Mouse (Mus musculus): ENCODE measurements around the gene Zfp385a.

DNA sequence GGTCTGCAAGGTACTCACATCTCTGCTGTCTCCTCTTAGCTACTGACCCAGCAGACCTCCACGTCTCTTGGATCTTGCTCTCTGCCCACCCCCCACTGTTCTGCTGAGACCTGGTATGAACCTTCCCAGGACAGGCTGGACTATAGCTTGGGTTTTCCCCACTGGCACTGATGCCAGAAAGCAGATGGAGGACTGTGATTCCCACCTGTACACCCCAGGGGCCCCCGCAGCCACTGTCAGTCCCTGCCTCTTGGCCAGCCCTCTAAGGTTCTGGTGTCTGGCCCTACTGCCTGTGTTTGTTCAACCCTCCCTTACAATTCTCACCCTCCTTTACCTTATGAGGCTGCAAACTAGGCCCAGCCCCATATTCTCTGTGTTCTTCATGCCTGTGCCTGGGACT is 14.8 kb upstream of the Zfp385a start:
- no peak for TF ChIP-seq POLR2A (IDR thresholded peaks at IDR 0.05; ENCODE audit: insufficient read depth, low read length)
- no peak for TF ChIP-seq CTCF (IDR thresholded peaks at IDR 0.05; ENCODE audit: low read depth, low read length)
